Mouse (Mus musculus): ENCODE results near the gene Stox1.
A peak's percentile ranks its signal among the peaks of the same experiment; 100 is the strongest.

The Stox1 gene

GRCm38 (mm10) chr10:62668043-62668442, 57.9 kb downstream of the Stox1 start:
- DNase-seq (ENCODE audit: low spot score in 2 of 2), result no peak

GRCm38 (mm10) chr10:62664963-62665590, 60.9 kb downstream of the Stox1 start:
- DNase-seq (ENCODE audit: low spot score in 2 of 2), result peak; percentile 48 to 54

DNA sequence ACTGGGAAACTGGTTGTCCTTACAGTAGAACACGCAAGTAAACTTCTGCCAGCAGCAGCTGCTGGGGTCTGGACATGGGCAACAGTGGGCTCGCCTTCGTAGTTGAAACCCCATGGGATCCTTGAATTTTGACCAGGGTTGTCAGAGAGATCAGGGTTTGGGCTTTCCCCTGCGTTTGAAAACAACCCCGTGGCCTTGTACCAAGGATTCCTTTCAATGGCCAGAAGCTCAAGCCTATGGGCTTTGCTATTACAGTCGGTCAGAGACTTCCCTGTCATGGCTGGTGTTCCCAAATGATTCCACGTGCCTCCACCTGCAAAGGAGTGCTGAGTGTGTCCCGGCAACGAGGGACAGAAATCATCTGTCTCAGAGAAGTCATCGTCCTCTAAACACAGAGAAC, 61.8 kb downstream of the Stox1 start:
- DNase-seq (ENCODE audit: low spot score in 2 of 2), result no peak

- DNase-seq (ENCODE audit: low spot score in 2 of 2), result no peak
These were observed 69.2 kb downstream of the Stox1 start for GRCm38 (mm10) chr10:62656711-62657110.

DNA sequence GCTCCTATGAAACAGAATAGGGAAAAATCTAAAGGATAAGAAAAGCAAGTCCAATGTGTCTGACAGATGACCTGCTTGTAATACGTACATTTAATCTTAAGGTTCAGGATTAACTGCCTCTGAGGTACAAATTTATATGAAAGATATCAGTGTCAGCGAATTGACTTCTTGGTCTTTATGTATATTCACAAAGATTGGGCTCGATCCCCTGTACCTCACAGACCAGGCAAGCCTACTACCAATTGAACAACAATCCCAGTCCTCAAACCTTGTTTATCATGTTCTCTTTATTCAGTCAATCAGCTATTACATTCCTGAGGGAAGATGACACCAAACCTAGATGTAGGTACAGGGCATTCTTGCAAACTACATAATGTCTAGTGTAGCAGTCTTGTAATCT, 74.0 kb downstream of the Stox1 start:
- DNase-seq (ENCODE audit: low spot score in 2 of 2), result no peak

DNA sequence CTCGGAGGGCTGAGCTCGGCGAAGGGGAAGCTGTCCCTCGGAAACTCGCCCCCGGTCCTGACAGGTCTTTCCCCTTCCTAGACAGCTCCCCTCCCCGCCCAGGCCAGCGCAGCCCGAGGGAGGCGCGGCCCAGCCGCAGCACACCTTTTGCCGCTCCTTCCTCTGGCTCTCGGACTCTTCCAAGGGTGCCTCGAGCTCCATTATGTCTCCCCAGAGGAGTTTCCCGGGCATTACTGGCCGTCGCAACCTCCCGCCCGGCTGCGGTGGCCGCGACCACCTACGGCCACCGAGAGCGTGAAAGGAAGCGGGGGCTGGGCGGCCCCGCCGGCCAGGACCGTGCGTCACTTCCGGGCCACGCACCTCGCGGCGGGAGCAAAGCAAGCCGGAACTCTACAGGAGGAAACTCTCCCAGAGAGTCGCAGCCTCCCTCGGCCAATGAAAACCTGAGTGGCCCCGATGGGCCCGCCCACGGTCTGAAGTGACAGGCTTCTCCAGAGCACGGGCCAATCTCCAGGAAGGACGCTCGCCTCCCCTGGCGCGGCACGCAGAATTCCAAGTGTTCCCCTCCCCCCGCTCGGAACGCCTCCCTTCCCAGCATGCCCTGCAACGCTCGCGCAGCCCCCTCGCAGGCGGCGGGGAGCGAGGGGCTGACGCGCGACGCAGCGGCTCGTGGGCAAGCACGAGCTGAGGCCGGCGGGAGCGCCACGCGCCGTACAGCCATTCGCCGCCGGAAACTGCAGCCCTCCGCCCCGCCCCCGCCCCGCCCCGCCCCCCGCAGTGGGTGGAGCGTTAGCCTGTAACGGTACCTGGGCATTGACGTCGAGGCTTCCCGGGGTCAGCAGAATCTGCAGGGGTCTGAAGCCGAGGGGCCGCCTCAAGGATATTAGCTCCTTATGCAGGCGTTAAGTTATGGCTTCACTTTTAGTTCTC, 74.8 kb downstream of the Stox1 start, which contains the start of gene Ddx50:
Gene Ddx50, minus strand, starts transcription at position 338 of the 930 bp plus-strand sequence.
- peak; percentile 96 to 97 for DNase-seq (ENCODE audit: low spot score in 2 of 2)

DNA sequence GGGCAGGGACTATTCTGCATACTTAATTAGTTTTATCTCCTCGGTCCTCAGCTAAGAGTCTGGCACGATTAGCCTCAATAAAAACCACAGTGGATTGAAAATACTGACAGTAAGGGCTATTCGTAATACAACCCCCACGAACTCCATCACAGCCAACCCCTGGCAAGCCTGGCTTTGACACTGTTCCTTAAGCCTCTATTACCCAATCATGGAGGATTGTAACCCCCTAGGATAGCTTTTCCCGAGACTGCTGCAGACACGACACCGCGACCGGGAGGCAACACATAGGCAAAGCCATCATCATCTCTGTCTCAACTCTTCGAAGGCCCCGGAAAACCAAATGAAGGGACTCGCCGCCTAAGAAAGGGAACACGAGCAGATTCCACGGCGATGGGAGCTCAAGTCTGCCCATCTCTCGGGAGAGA, 75.6 kb downstream of the Stox1 start:
- peak in 1 of 2 experiments; percentile 2 for DNase-seq (ENCODE audit: low spot score in 2 of 2)

All from natural killer cell, adult 2 months (primary cell).